Mouse (Mus musculus): ENCODE measurements around the gene Olfr1175-ps. TPM values are rescaled to one million over a fixed set of nuclear protein-coding genes. Genes with fewer than 3 reads are reported as not detected.

The Olfr1175-ps gene
- not detected in 2 replicates for total RNA-seq (2014; fragmentation: Nextera tagmentation)
- total RNA-seq (2017), result not detected in 2 replicates

DNA sequence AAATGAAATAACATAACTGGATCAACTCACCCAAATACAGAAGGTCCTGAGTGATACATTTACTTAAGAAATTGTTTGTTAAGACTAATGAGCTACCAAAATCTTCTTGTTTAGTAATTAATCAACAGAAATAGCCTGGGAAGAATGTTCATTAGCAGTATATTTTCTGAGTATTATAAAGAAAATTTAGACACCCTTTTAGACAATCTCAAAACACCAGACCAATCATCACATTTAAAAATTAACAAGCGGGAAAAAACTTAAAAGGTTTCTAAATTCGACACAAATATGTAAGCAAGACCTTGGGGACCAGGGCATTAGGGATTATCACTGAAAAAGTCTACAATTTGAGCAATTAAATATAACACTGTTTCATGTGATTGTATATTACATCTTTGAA, at the start of gene Olfr1175-ps:
TSS of gene Olfr1175-ps (minus strand) at position 101 of the 400 bp plus-strand sequence.
- ATAC-seq (replicated peaks; ENCODE audit: low FRiP score, low TSS enrichment, poor library complexity, severe bottlenecking), result no peak

DNA sequence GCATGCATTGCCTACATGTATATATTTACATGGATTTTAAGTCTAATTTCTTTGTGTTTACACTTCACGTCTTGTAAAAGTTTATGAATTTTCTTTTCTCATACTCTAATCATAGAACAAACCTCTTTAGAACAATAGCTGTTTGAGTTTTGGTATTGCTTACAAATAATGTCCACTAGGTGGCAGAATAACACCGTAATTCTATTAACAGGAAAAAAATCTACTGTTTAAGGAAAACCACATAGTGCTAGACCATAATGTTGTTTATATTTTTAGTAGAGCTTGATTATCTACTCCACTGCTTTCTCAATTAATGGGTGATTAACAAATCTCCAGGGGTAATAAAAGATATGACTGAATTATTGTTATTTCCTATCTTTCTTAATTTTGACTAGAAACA, 29.3 kb upstream of the Olfr1175-ps start:
- ATAC-seq (replicated peaks; ENCODE audit: low FRiP score, low TSS enrichment, poor library complexity, severe bottlenecking), result no peak

DNA sequence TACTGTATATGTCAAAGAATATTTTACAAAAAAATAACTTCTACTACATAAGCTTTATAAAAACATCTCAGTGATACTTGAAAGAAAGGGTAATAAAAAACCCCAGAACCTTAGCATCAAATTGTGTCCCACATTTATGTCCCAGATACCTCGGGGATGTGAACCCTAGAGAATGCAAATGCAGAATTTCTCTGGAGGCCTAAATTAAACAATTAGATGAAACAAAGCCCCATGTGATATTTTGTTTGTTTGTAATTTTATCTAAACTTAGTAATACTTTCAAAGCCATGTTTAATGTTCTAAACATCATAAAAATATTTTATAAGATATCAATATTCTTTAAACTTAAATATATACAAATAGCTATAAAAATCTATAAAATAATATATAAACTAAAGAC, 19.4 kb upstream of the Olfr1175-ps start, which contains the start of gene Olfr1177-ps:
TSS of gene Olfr1177-ps (minus strand) at position 101 of the 400 bp plus-strand sequence.
- ATAC-seq (replicated peaks; ENCODE audit: low FRiP score, low TSS enrichment, poor library complexity, severe bottlenecking), result no peak

DNA sequence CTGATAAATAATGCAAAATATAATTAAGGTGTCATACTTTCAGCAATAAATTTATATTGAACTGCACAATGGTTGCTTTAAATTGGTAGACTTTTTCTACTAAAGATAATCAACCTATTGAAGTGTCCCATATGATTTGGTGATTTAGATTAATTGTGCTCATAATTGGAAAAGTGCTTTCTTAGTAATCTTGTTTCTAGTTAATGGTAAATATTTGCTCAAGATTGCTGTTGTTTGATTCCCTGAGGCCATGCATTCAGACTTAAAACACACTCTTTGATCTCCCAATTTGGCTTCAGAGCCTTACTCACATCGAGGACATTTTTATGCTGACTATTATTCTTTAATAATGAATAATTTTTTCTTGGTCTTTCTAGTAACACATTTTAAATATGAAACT, 9.4 kb upstream of the Olfr1175-ps start, which contains the start of gene Olfr1176:
TSS of gene Olfr1176 (plus strand) at position 301 of the 400 bp plus-strand sequence.
- ATAC-seq (replicated peaks; ENCODE audit: low FRiP score, low TSS enrichment, poor library complexity, severe bottlenecking), result no peak

DNA sequence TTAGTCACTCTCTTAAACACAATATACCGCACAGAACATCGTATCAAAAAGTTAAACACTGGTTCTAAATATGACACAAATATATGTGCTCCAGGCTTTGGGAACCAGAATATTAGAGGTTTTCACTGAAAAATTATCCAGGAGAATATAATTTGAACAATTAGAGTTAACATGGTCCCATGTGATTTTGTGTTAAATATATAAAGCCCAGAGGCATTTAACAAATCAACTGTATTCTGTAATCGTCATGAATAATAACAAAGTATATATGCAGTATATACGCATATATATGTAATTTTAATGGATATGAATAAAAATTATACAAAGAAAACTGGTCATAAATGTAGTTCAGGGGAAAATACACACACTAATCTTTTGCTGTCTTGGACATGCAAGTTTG, 12.0 kb downstream of the Olfr1175-ps start, which contains the start of gene Olfr1174-ps:
TSS of gene Olfr1174-ps (minus strand) at position 101 of the 400 bp plus-strand sequence.
- no peak for ATAC-seq (replicated peaks; ENCODE audit: low FRiP score, low TSS enrichment, poor library complexity, severe bottlenecking)

DNA sequence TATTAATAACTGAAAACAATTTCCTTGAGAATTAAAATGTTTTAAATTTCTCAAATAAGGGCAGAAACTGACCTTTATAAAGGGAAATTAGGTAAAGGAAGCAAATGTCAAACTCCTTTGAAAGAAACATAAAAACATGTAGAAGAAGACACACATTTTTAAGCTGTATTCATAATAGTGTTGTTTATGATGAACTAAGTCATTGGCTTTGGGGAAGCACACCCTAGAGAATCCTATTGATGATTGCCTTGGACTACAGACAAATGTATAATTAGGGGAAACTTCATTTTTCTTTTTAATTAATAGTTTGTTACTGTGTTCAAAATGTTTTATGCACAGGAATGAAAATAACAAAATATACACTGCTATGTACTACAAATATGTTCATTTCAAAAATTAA, 47.2 kb downstream of the Olfr1175-ps start, which contains the start of gene Olfr1173:
TSS of gene Olfr1173 (minus strand) at position 101 of the 400 bp plus-strand sequence.
- no peak for ATAC-seq (replicated peaks; ENCODE audit: low FRiP score, low TSS enrichment, poor library complexity, severe bottlenecking)

Other genes starting within 250 kb of the Olfr1175-ps start
- not detected in 2 replicates for gene Olfr1164, start 233.2 kb downstream of the Olfr1175-ps start, total RNA-seq (2014; fragmentation: Nextera tagmentation)
- not detected in 2 replicates for gene Olfr1164, start 233.2 kb downstream of the Olfr1175-ps start, total RNA-seq (2017)
- gene Olfr1166, start 198.9 kb downstream of the Olfr1175-ps start, total RNA-seq (2014; fragmentation: Nextera tagmentation), result not detected in 2 replicates
- not detected in 2 replicates for gene Olfr1166, start 198.9 kb downstream of the Olfr1175-ps start, total RNA-seq (2017)
- gene Olfr1167, start 172.0 kb downstream of the Olfr1175-ps start, total RNA-seq (2014; fragmentation: Nextera tagmentation), result not detected in 2 replicates
- not detected in 2 replicates for gene Olfr1167, start 172.0 kb downstream of the Olfr1175-ps start, total RNA-seq (2017)
- not detected in 2 replicates for gene Olfr1168, start 145.3 kb downstream of the Olfr1175-ps start, total RNA-seq (2014; fragmentation: Nextera tagmentation)
- gene Olfr1168, start 145.3 kb downstream of the Olfr1175-ps start, total RNA-seq (2017), result not detected in 2 replicates
- not detected in 2 replicates for gene Olfr1170, start 98.9 kb downstream of the Olfr1175-ps start, total RNA-seq (2014; fragmentation: Nextera tagmentation)
- gene Olfr1170, start 98.9 kb downstream of the Olfr1175-ps start, total RNA-seq (2017), result not detected in 2 replicates
- gene Olfr1173, start 47.3 kb downstream of the Olfr1175-ps start, total RNA-seq (2014; fragmentation: Nextera tagmentation), result not detected in 2 replicates
- 0.28 TPM in 1 of 2 replicates, not detected in the other for gene Olfr1173, start 47.3 kb downstream of the Olfr1175-ps start, total RNA-seq (2017)
- gene Olfr1174-ps, start 12.1 kb downstream of the Olfr1175-ps start, total RNA-seq (2014; fragmentation: Nextera tagmentation), result not detected in 2 replicates
- not detected in 2 replicates for gene Olfr1174-ps, start 12.1 kb downstream of the Olfr1175-ps start, total RNA-seq (2017)
- gene Olfr1176, start 9.5 kb upstream of the Olfr1175-ps start, total RNA-seq (2014; fragmentation: Nextera tagmentation), result not detected in 2 replicates
- gene Olfr1176, start 9.5 kb upstream of the Olfr1175-ps start, total RNA-seq (2017), result not detected in 2 replicates
- not detected in 2 replicates for gene Olfr1177-ps, start 19.3 kb upstream of the Olfr1175-ps start, total RNA-seq (2014; fragmentation: Nextera tagmentation)
- gene Olfr1177-ps, start 19.3 kb upstream of the Olfr1175-ps start, total RNA-seq (2017), result not detected in 2 replicates
- gene Olfr1178, start 59.8 kb upstream of the Olfr1175-ps start, total RNA-seq (2014; fragmentation: Nextera tagmentation), result not detected in 2 replicates
- not detected in 2 replicates for gene Olfr1178, start 59.8 kb upstream of the Olfr1175-ps start, total RNA-seq (2017)
- not detected in 2 replicates for gene Olfr1179, start 79.2 kb upstream of the Olfr1175-ps start, total RNA-seq (2014; fragmentation: Nextera tagmentation)
- gene Olfr1179, start 79.2 kb upstream of the Olfr1175-ps start, total RNA-seq (2017), result not detected in 2 replicates
- gene Olfr1180, start 91.9 kb upstream of the Olfr1175-ps start, total RNA-seq (2014; fragmentation: Nextera tagmentation), result not detected in 2 replicates
- not detected in 2 replicates for gene Olfr1180, start 91.9 kb upstream of the Olfr1175-ps start, total RNA-seq (2017)
- gene Olfr1181, start 99.0 kb upstream of the Olfr1175-ps start, total RNA-seq (2014; fragmentation: Nextera tagmentation), result not detected in 2 replicates
- gene Olfr1181, start 99.0 kb upstream of the Olfr1175-ps start, total RNA-seq (2017), result not detected in 2 replicates
- not detected in 2 replicates for gene Gm13757, start 121.9 kb upstream of the Olfr1175-ps start, total RNA-seq (2014; fragmentation: Nextera tagmentation)
- gene Gm13757, start 121.9 kb upstream of the Olfr1175-ps start, total RNA-seq (2017), result not detected in 2 replicates
- gene Olfr1183, start 127.7 kb upstream of the Olfr1175-ps start, total RNA-seq (2014; fragmentation: Nextera tagmentation), result not detected in 2 replicates
- gene Olfr1183, start 127.7 kb upstream of the Olfr1175-ps start, total RNA-seq (2017), result not detected in 2 replicates
- not detected in 2 replicates for gene Olfr1184, start 156.4 kb upstream of the Olfr1175-ps start, total RNA-seq (2014; fragmentation: Nextera tagmentation)
- not detected in 2 replicates for gene Olfr1184, start 156.4 kb upstream of the Olfr1175-ps start, total RNA-seq (2017)
- not detected in 2 replicates for gene Olfr1185-ps1, start 166.1 kb upstream of the Olfr1175-ps start, total RNA-seq (2014; fragmentation: Nextera tagmentation)
- not detected in 2 replicates for gene Olfr1185-ps1, start 166.1 kb upstream of the Olfr1175-ps start, total RNA-seq (2017)
- gene Olfr1186, start 191.3 kb upstream of the Olfr1175-ps start, total RNA-seq (2014; fragmentation: Nextera tagmentation), result not detected in 2 replicates
- not detected in 2 replicates for gene Olfr1186, start 191.3 kb upstream of the Olfr1175-ps start, total RNA-seq (2017)
- gene Olfr1188, start 229.7 kb upstream of the Olfr1175-ps start, total RNA-seq (2014; fragmentation: Nextera tagmentation), result not detected in 2 replicates
- gene Olfr1188, start 229.7 kb upstream of the Olfr1175-ps start, total RNA-seq (2017), result not detected in 2 replicates